Mouse (Mus musculus): ENCODE measurements around the gene Tbpl1. TPM values are rescaled to one million over a fixed set of nuclear protein-coding genes. Genes with fewer than 3 reads are reported as not detected.

The Tbpl1 gene
- polyA plus RNA-seq (2015; fragmentation: Nextera tagmentation; extraction: Ambion mirVana), result 70.5 and 74.2 TPM in 2 replicates

DNA sequence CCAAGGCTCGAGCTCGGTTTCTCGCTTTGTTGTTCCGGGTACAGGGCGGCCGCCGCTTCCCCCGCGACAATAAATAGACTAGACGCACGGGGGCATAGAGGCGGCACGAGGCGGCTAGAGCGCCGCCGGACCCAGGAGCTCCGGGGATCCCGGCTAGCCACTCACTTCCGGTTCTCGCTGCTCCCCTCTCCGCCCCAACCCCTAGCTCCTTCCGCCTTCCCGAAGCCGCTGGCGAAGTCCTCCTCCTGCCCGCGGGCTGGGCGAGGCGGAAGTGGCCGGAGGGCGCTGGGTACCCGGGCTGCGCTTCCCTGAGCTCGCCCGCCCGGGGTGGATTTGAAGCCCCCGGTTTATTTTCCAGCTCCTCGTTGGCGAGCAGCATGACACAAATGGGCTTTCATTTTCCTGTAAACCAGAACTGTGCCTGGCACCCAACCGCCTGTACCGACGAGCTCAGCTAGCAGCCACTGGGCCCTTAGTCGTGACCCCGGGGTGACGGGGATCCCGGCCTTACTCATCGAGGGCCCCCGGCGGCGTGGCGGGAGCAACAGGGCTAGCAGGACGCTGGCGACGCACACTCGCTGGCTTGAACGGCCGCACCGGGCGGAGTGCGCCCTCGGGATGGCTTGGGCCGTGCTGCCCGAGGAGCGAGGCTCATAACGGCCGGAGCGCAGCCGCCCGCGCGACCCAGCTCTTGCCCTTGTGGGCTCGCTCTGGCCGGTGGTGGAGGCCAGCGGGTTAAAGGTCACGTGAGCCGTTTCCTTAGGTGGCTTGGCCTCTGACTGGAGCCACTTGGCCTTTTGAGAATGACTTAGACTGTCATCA, at the start of gene Tbpl1:
TSS of gene Tbpl1 (minus strand) at position 667 of the 822 bp plus-strand sequence.
- DNase-seq (ENCODE audit: low spot score), result peak; percentile 94

DNA sequence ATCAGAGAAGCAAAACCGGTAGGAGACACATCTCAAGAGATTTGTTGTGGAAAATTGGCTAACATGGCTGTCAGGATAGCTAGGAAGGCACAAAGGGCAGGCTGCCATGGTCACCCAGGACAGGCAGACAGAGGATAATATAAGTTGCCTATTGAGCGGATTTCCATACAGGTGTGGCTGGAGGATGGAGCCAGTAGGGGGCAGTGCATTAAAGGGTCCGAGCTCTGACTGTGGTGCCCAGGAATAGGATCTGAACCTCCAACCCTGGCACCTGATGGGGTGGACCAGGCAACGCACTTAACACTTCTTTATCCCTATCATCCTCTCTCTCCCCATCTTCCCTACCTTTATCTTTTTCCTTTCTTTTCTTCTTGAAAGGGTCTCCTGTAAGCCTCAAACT, 49.7 kb upstream of the Tbpl1 start:
- peak; percentile 5 for DNase-seq (ENCODE audit: low spot score)

DNA sequence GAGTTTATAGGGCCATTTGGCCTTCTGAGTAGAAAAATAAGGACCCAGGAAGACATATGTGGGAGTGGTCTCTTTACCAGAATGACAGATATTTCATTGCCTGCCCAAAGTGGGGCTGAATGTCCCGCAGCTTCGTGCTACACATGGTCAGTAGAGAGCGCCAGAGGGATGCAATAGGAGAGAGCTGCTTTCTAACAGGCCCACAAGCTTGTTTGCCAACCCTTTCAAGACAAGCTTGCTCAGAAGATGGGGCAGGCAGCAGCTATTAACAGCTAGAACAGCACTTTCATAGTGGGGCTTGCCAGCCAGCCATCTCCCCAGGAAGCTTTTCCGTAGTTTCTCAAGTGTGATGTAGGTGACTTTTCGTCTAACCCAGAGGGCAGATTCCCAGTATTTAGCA, 46.2 kb upstream of the Tbpl1 start:
- no peak for DNase-seq (ENCODE audit: low spot score)

DNA sequence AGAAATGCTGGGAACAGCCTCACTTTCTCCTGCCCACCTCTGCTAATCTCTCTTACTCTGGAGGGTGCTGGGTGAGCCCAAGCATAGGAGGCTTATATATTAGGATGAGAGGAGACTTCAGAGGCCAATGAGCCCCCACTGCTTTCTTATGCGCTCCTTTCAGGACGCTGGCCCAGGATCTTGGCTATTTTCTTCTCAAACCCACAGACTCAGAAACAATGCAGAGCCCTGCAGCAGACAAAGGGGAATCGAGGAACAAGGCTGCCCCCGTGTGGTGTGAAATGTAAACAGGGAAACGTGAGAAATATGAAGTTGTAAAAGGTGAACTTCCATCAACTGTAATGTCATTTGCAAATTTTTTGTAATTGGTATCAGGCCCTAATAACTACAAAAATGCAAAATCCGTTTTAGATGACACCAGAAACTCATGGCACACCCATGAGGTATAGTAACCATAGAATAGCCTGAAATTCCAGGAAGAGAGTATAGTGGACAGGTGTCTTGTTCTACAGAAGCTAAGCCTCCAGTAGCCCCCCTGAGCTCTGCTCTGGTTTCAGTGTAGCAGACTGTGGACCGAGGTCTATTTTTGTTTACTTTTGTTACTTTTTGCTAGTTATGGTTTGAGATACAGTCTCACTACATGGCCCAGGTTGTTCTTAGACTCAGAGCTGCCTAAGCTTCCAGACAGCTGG, 44.4 kb upstream of the Tbpl1 start:
- DNase-seq (ENCODE audit: low spot score), result no peak

DNA sequence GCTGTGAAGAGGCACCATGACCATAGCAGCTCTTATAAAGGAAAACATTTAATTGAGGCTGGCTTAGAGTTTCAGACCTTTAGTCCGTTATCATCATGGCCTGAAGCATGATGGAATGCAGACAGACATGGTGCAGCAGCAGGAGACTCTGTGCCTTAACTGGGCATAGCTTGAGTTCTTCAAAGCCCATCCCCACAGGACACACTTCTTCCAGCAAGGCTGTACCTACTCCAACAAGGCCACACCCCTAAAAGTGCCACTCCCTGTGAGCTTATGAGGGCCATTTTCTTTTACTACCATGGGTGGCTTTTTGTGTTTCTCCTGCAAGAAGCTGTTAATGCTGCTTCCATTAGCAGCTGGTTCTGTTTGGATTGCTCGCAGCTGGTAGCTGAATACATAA, 43.7 kb upstream of the Tbpl1 start:
- DNase-seq (ENCODE audit: low spot score), result no peak

DNA sequence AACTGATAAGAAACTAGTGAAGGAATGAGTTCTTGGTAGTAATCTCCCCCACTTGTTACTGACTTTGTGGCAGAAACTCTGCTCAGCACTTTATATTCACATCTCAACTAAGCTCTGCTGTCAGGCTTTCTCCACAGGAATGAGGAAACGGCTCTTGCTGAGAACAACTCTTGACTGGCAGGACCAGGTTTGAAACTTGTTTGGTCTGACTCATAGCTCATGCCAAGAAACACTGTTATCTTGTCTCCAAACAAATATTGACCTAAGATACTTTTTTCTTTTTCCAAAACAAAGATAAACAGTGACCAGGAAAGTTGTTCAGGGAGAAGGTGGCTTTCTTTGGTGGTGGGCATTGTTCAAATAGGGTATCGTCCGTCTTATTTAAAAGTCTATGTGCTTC, 42.9 kb upstream of the Tbpl1 start:
- DNase-seq (ENCODE audit: low spot score), result no peak

DNA sequence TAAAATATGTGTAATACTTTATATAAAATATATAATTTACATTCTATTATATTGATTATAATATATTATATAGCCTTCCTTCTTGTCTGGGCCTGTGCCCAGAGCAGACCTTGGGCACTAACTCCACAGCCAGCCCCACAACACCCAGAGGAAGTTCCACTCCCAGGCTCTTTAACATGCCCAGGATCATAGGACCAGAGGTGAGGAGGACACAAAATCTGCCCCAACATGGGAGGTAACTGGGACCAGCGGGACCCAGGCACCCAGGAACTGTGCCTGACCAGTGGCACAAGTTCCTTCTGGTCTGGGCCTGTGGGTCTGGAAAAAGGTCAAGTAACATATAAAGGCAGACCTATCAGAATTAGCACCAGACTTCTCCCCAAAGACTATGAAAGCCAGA, 22.5 kb upstream of the Tbpl1 start:
- no peak for DNase-seq (ENCODE audit: low spot score)

DNA sequence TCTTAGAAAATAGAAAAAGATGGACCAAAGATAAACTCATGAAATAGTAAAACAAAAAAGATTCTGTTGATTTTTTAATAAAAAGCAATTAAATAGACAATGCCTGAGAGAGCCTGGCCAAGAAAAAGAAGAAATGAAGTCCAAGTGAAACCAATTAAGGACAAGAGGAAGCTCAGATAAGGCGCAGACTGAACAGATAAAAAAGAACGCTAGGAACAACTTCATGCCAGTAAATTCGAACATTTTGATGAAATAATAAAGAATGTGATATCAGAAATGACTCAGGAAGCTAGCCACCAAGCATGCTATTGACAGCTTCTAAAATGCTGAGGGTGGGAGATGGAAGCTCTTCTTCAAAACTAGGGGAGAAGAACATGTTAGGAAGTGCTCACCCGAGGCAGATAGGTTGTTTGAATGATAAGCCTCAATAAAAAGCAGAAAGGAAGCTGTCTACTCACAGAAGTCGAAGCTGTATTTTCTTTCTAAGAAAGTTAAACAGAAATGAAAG, 19.5 kb upstream of the Tbpl1 start:
- DNase-seq (ENCODE audit: low spot score), result no peak

DNA sequence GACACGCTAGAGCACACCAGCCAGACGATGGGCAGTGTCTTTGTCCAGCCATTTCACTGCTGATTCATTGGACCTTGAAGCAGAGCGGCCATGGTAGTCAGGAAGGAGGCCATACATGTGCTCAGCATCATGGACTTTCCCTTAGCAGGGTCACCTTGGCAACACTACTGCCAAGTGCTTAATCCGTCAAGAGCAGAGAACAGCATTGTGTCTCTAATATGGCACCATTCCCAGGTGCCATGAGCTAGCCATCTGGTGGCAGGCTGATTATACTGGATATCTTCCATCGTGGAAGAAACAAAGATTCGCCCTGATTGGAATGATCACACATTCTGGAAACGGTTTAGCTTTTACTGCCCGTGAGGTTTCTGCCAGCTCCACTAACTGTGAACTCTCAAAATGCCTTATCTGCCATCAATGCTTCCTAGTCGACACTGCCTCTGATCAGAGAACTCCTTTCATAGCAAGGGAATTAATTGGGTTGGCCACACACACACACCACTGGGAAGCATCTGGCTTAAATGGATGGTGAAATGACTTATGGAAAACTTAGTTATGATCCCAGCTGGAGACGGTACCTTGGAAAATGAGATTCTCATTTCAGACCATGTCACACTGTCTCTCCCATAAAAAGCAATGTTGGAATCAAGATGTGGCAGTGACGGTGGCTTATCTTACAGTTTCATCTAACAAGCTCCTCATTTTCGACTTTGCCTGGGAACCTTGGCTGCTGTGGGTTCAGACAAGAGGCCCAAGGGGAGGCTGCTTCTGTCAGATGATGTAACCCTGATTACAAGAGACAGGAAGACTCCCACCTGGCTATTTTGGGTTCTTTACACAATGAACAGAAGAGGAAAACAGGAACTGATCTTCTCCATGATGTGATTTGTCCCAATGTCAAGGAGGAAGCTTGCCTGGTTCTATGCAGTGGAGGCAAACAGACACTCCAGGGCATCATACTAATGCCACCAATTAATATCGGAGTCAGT, 14.9 kb upstream of the Tbpl1 start:
- no peak for DNase-seq (ENCODE audit: low spot score)

DNA sequence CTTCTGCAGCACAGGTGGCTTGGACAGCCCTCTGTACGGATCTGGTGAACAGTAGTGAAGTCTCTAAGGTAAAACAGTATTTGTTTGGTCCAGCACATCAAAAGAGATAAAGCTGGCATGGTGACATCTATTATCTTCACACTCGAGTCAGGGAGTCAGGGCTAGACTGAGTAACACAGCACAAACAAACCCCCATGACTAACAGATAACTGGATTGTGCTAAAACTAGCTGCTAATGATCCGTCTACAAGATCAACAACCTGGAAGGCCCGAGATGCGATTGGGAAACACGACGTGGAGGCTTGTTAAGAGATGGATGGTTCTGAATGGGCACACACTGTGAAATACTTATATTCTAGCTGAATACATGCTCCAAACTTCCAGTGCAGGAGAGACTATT, 14.2 kb upstream of the Tbpl1 start:
- no peak for DNase-seq (ENCODE audit: low spot score)

DNA sequence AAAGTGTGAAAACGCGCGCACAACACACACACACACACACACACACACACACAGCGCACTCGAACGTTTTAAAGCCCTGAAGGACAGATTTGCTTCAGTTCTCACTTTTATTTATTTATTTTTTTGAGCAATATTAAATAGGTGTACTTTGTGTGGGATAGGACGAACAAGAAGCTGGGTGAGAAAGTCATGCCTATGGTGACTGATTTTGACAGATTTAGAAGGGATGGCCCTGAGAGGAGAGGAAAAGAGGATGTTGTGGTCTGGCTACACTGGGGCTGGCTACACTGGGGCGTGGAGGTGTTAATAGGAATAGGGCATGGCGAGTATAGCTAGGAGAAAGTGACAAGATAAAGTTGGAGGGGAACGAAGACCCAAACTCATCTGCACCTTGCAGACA, 443 bp upstream of the Tbpl1 start:
- DNase-seq (ENCODE audit: low spot score), result peak; percentile 16

DNA sequence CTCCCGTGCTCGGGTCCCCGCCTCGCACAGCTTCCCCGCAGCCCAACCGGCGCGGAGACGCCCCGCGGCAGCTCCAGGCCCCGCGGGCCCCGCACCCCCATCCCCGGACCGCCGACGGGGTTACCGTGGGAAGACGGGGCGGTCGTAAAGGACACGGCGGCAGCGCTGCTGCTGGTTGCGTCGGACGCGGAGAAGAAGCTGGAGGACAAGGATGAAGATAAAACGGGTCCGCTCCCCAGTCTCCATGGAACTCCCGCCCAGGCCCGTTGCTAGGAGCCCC, 806 bp downstream of the Tbpl1 start:
- no peak for DNase-seq (ENCODE audit: low spot score)

DNA sequence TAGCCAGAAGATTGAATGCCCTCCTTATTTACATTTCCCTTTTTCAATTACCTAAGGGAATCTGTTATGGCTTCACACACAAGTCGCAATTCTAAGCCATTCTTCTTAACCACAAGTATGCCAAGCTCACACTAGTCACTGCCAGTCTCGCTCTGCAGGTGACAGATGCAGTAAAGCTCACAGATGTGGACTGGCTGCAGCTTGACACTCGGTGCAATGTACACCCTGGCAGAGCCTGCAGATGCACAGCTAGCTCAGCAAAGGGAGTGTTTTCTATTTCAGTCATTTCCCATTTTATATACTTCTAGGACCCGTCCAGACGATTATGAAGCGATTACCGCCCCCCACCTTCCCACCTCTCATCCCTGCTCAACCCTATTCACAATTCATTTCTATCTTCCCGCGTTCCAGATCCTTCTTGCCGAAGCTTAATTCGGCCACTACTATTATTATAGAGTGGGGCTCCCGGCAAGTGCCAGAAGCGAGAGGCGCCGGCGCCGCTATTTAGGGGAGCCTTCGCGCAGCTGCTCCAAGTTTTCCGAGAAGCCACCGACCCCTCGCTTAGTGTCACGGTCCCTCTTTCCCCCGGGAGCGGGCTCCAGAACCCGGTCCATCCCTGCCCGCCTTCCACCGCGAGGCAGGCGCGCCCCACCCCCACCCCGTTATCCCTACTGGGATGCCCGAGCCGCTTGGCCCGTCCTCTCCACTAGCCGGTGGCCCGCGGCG, 1.3 kb downstream of the Tbpl1 start:
- DNase-seq (ENCODE audit: low spot score), result peak; percentile 59

DNA sequence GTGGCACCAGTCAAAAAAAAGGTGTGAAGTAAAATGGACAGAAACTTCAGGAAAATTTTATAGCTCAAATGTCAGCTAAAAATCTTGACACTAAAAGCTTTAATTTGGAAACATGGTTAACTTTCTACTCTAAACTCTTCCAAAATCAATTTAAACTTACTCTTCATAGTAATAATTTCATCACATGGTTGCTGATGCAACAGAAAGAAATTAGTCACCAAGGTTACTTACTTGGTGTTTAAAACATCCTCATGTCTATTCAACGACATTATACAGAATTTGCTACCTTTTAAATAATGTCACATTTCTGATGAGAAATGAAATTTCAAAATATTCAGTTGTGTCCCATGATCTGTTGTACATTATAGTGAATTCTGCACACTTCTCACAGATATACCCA, 3.5 kb downstream of the Tbpl1 start:
- no peak for DNase-seq (ENCODE audit: low spot score)

DNA sequence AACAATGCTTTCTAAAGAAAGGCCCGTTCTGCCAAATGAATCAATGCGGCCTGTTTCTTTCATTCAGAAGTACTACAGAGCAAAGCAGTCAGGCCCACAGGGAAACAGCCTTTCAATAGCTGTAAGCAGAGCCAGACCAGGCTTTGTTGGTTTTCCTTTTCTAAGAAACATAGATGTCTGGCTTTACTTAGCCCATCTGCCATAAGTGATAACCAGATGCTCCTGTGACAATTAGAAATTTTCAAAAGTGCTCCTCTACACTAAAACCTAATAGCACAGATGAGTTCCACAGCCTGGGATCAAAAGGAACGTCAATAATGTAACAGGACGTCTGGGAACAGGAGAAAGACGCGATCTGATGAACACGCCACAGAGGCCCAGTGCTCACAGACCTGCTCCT, 5.4 kb downstream of the Tbpl1 start:
- no peak for DNase-seq (ENCODE audit: low spot score)

DNA sequence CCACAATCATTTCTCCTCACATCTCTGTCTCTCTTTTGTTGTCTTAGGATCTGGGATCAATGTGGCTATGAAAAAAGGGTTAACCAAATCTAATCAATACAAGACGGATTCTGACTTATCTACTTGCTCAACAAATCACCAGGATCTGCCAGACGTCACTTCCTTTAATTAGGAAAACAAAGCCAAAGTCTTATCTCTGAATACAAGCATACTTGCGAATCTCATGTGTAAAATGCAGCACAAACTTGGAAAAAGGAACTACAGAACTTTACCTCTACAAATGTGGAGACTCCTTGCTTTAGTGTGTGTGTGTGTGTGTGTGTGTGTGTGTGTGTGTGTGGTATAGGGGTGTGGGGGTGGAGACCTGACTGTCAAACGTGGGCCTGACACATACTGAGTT, 6.6 kb downstream of the Tbpl1 start:
- no peak for DNase-seq (ENCODE audit: low spot score)

DNA sequence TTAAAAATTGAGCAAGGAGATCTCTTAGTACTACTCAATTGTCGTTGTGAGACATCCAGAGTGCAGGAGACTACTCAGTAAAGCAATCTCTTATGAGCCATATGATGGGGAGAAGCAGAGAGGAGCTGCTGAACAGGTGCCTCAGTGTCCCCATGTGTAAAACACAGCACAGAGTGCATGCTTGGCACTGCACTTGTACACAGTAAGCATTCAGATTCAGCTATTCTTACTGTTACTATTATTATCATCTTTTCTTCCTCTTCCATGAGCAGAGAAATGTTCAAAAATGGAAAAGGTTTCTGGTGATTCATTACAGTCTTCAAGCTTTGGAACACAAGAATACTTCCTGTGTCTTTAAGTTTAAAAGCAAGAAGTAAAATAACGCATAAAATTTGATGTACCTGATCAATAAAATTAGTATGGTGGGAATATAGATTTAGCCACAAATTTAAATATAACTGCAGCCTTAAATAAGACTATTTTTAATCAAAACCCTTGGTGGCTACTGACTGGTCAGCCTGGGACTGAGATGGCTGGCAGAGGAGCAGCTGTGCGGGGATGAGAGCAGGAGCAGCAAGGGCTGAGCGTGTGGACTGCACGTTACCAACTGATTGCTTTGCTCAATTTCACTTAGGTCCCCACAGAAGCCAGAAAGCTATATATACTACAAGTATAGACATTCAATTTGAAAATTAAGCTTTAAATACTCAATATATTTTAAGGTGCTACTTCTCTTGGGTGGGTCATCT, 10.8 kb downstream of the Tbpl1 start:
- DNase-seq (ENCODE audit: low spot score), result no peak

DNA sequence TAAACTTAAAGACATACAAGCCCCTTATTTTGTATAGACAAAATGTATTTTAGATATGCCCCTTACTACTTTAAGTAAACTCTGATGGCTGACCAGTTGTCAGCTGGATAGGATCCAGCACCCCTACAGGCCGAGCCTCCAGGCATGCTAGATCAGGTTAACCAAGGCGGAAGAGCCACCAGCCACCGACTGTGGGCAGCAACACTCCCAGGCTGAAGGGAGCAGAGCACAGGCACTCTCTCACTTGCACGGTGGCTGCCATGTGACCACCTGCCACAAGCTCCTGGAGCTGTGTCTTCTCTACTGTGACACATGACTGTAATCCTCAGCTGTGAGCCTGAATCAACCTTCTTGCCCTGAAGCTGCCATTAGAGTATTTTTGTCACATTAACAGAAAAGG, 13.3 kb downstream of the Tbpl1 start:
- DNase-seq (ENCODE audit: low spot score), result peak; percentile 30

DNA sequence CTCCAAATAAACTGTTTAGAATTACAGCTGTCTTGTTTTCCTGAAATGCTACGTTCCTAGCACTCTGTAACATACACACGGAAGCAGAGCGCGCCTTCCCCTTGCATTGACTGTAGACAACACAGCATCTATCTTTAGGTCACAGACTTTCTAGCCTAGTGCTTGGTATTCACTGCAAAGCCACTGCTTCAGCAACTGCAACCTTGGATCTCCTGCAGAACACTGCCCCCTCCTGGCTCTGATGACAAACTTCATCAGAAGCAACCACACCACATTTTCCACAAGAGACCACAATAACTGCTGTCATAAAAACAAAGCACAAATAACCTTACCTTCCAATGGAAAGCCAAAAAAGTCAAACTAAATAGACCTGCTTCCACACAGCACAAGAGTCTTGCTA, 17.2 kb downstream of the Tbpl1 start:
- peak; percentile 79 for DNase-seq (ENCODE audit: low spot score)

DNA sequence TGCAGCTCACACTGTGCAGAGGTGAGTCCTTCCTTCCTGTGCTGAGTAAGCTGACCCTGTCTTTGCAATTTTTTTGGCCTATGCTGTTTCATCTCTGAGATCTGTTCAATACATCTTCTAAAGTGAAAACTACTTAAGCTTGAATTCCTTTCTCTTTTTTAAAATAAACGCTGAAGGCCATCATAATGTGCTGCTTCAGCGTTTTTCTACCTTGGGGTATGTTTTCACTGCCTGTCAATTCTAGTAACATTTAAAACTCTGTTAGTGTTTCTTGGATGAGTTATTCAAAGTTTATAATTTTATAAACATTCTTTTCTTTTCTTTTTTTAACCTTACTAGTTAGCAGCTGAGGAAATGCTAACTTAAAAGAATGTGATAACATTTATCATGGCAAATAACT, 18.8 kb downstream of the Tbpl1 start:
- DNase-seq (ENCODE audit: low spot score), result no peak

All from thymus, postnatal 0 days (tissue).